Mouse (Mus musculus): Measurements from ENCODE around the gene Cfap43. TPM values are rescaled to one million over a fixed set of nuclear protein-coding genes. Genes with fewer than 3 reads are reported as not detected.

Cfap43 gene
- 0.04 TPM in 1 of 2 replicates, not detected in the other for polyA plus RNA-seq (2012; rRNA removed; ENCODE audit: low replicate concordance)

GRCm38 (mm10) chr19:47919126-47919965 is at the start of gene Cfap43, which contains the start of gene Itprip:
Cfap43 (minus strand) TSS chr19:47919287.
Itprip (minus strand) TSS chr19:47919299.

DNA sequence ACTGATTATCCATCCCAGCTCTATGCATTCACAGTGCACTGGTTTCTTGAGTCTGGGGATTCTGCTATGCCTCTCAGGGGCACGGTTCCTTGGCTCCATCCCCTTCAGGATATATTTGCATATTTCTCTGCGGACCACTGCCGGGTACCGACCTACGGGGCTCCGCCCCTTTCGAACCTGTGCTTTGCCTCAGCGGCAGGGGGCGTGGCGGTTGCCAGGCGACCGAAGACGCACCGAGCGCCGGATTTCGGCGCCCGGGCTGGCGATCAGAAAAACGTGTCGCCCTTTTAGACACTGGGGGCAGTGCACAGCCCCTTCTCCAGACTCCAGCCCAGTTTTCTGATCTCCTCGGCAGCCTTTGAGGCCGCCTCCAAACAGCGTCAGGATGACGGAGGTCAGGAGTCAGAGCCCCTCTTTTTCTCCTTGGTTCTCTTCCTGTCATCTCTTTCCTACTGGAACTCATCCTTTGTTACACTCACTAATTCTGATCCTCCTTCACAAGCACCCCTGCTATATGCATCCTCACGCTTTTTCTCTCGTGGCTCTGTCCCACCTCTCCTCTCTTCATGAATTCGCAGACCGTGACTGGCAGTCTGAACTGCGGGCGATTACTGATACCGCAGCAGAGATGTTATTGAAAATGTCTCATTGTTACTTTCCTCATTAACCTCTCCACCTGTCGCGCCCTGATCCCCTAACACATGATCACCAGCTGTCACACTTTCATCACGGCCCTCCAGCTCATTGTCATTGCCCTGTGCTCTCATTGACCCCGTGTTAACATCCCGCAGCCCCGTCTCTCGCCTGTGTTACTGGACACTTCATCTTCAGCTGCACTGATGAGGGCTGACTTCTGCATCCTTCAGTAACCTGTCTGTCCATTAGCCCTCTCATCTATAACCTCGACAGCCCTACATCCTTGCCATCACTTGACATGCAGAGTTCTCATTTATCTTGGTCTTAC is 18.6 kb upstream of the Cfap43 start, which contains the start of gene Cfap58:
TSS of gene Cfap58 (plus strand) at position 233 of the 964 bp plus-strand sequence.

DNA sequence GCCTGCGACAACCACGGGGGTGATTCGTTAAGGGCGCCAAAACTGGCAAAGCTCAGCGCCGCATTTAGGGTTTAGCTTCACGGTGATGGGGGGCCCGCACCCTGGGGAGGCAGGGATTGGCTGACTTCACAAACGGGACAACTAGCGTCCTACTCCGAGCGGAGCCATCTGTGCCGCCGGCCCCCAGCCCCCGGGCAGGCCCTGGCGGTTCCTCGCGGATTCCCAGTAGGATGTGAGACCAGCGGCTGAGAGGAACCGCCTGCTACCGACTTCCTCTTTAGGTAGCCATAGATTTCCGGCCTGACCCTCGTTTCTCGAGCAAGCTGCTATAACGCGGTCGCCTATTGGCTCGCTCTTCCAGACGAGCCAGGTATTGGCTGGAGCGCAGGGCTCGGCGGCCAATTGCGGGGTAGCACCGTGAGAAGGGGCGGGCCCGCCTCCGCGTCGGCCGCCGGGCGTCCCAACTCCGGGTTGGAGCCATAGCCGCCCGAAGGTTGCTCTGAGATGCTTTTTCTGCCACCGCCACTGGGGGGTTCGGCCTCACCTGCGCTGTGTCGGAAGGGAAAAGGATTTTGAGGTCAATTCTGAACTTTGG is 53.6 kb downstream of the Cfap43 start, which contains the start of gene Gsto2:
TSS of gene Gsto2 (plus strand) at position 182 of the 595 bp plus-strand sequence.

GRCm38 (mm10) chr19:47854796-47855783 is 64.0 kb downstream of the Cfap43 start, which contains the start of gene Gsto1:
Gsto1 (plus strand) TSS chr19:47854970.

GRCm38 (mm10) chr19:47731071-47731881 is 187.8 kb downstream of the Cfap43 start, which contains the start of gene Sfr1:
Sfr1 (plus strand) TSS chr19:47731682.

GRCm38 (mm10) chr19:47691994-47692393 is 227.1 kb downstream of the Cfap43 start, which contains the start of gene Col17a1:
Col17a1 (minus strand) TSS chr19:47692094.

Other genes with a start within 250 kb of the Cfap43 start
- gene Col17a1, start 227.2 kb downstream of the Cfap43 start, polyA plus RNA-seq (2012; rRNA removed; ENCODE audit: low replicate concordance): 20.2 and 34.7 TPM in 2 replicates
- gene Sfr1, start 187.6 kb downstream of the Cfap43 start, polyA plus RNA-seq (2012; rRNA removed; ENCODE audit: low replicate concordance): 52.8 and 62.7 TPM in 2 replicates
- 59.6 and 60.6 TPM in 2 replicates for gene Gsto1, start 64.3 kb downstream of the Cfap43 start, polyA plus RNA-seq (2012; rRNA removed; ENCODE audit: low replicate concordance)
- 1.3 and 3.0 TPM in 2 replicates for gene Gsto2, start 53.8 kb downstream of the Cfap43 start, polyA plus RNA-seq (2012; rRNA removed; ENCODE audit: low replicate concordance)
- 8.3 and 11.6 TPM in 2 replicates for gene Itprip, start within 50 bp of the Cfap43 start, polyA plus RNA-seq (2012; rRNA removed; ENCODE audit: low replicate concordance)
- not detected in 2 replicates for gene Cfap58, start 18.4 kb upstream of the Cfap43 start, polyA plus RNA-seq (2012; rRNA removed; ENCODE audit: low replicate concordance)